Mouse (Mus musculus) liver, embryonic 11.5 days (tissue): Measurements from ENCODE around the gene 6430550D23Rik. TPM values are rescaled to one million over a fixed set of nuclear protein-coding genes. Genes with fewer than 3 reads are reported as not detected.

Experiments used
- ATAC-seq: fragments of 200-750 bp; cut with Nextera tagmentation; replicated peaks from 2 replicates; pipeline ENCODE4 v1.8.0; 2017; ENCODE audit warnings: moderate number of reproducible peaks, mild to moderate bottlenecking, moderate TSS enrichment, moderate library complexity; ENCODE audit not compliant: low FRiP score
- DNase-seq: peaks from one replicate; pipeline ENCODE4 v3.0.0-alpha.2; 2017; ENCODE audit warnings: low spot score
- H3K27ac ChIP-seq: fragments of 300-500 bp; sonication (generic); 2 replicates; pipeline ENCODE4 v1.5.1; 2014; ENCODE audit warnings: mild to moderate bottlenecking, low read depth, low read length, control low read depth
- H3K27me3 ChIP-seq: fragments of 300-500 bp; sonication (generic); replicated peaks from 2 replicates; pipeline ENCODE4 v1.6.1; 2014; ENCODE audit warnings: low read length, mixed read lengths; ENCODE audit not compliant: control insufficient read depth, insufficient read depth
- H3K36me3 ChIP-seq: fragments of 300-500 bp; sonication (generic); 2 replicates; pipeline ENCODE4 v1.6.1; 2014; ENCODE audit warnings: mild to moderate bottlenecking, low read length, moderate library complexity, mixed read lengths; ENCODE audit not compliant: control insufficient read depth, insufficient read depth
- H3K4me1 ChIP-seq: fragments of 300-500 bp; sonication (generic); replicated peaks from 2 replicates; pipeline ENCODE4 v1.6.1; 2014; ENCODE audit warnings: low read length, mixed read lengths; ENCODE audit not compliant: control insufficient read depth, insufficient read depth
- H3K4me2 ChIP-seq: fragments of 300-500 bp; sonication (generic); 2 replicates; pipeline ENCODE4 v1.6.1; 2014; ENCODE audit warnings: mild to moderate bottlenecking, control low read depth, moderate library complexity
- H3K4me3 ChIP-seq: fragments of 300-500 bp; sonication (generic); 2 replicates; pipeline ENCODE4 v1.5.1; 2014; ENCODE audit warnings: low read depth, low read length, control low read depth
- H3K9ac ChIP-seq: fragments of 300-500 bp; sonication (generic); 2 replicates; pipeline ENCODE4 v1.6.1; 2014; ENCODE audit warnings: low read depth, low read length, control low read depth
- H3K9me3 ChIP-seq: fragments of 300-500 bp; sonication (generic); 2 replicates; pipeline ENCODE4 v1.6.1; 2016; ENCODE audit warnings: low read length, inconsistent platforms, mixed read lengths; ENCODE audit not compliant: control insufficient read depth
- WGBS: fragments of 180-500 bp; shearing (Covaris S2); extraction: QIAGEN DNeasy Blood & Tissue Kit; methylation state at CpG from one replicate; pipeline ENCODE4 v1.1.7; 2014; 5-methylcytosine and 5-hydroxymethylcytosine counted together
- polyA plus RNA-seq: library from polyadenylated mRNA; unstranded; fragments of >200 nt; fragmentation: Nextera tagmentation; extraction: Ambion mirVana; gene quantifications from 2 replicates; pipeline ENCODE4 v1.2.1, GENCODE M21; 2014

The 6430550D23Rik gene
- polyA plus RNA-seq, 1 experiment from 2014 or later = 2.8 TPM

- DNase-seq (no peak), ATAC-seq (0 out of 2 replicates have a peak, but pooled peaks have one; percentile 18)
- Histone ChIP-seq H3K27ac (no peak overlapping the region), H3K4me1 (no peaks in the 10 kb centered on the region), H3K27me3 (no peaks in the 10 kb centered on the region), H3K9ac (no peak overlapping the region), H3K4me3 (no peak overlapping the region), H3K36me3 (peaks cover 42% of the 10 kb centered on the region), H3K9me3 (no peaks in the 10 kb centered on the region), H3K4me2 (no peak overlapping the region)
- WGBS = 69% methylated on average over 6 of the region's 6 CpGs
These were observed 34.4 kb downstream of the 6430550D23Rik start for GRCm38 (mm10) chr2:155973348-155973747.

- WGBS = 60% methylated on average over 1 of the region's 1 CpGs
- H3K36me3 ChIP-seq = peaks cover 16% of the 10 kb centered on the region; the same call in 1 of the 2 replicates
- ATAC-seq (no peak), DNase-seq (no peak)
- H3K27ac ChIP-seq = no peak overlapping the region
- H3K9ac ChIP-seq = no peak overlapping the region
- H3K4me3 ChIP-seq = no peak overlapping the region
- H3K9me3 ChIP-seq = no peaks in the 10 kb centered on the region
- no peak overlapping the region for H3K4me2 ChIP-seq
- H3K27me3 ChIP-seq = no peaks in the 10 kb centered on the region
- no peaks in the 10 kb centered on the region for H3K4me1 ChIP-seq
These were observed 44.8 kb downstream of the 6430550D23Rik start for GRCm38 (mm10) chr2:155962991-155963390.

- no peak overlapping the region for H3K27ac ChIP-seq
- H3K9ac ChIP-seq = no peak overlapping the region
- H3K27me3 ChIP-seq = no peaks in the 10 kb centered on the region
- no peak for ATAC-seq
- no peak for DNase-seq
- H3K4me1 ChIP-seq = 0 out of 2 replicates have a peak, but pooled peaks cover 5% of the 10 kb centered on the region
- 84% methylated on average over 10 of the region's 10 CpGs for WGBS
- H3K4me3 ChIP-seq = no peak overlapping the region
- H3K4me2 ChIP-seq = no peak overlapping the region
- peaks cover 12% of the 10 kb centered on the region; the same call in 1 of the 2 replicates for H3K36me3 ChIP-seq
- H3K9me3 ChIP-seq = no peaks in the 10 kb centered on the region
These were observed 45.9 kb downstream of the 6430550D23Rik start for GRCm38 (mm10) chr2:155961862-155962261.

GRCm38 (mm10) chr2:155959981-155960380 is 47.8 kb downstream of the 6430550D23Rik start:
- no peaks in the 10 kb centered on the region for H3K9me3 ChIP-seq
- no peak overlapping the region for H3K27ac ChIP-seq
- 0 out of 2 replicates have a peak, but pooled peaks cover 5% of the 10 kb centered on the region for H3K4me1 ChIP-seq
- no peak overlapping the region for H3K4me2 ChIP-seq
- no peak overlapping the region for H3K9ac ChIP-seq
- H3K36me3 ChIP-seq = peaks cover 9% of the 10 kb centered on the region; the same call in 1 of the 2 replicates
- no peaks in the 10 kb centered on the region for H3K27me3 ChIP-seq
- WGBS = 89% methylated on average over 5 of the region's 5 CpGs
- DNase-seq (no peak), ATAC-seq (no peak)
- no peak overlapping the region for H3K4me3 ChIP-seq

- H3K4me2 ChIP-seq = peak within 1 kb of the TSS; percentile 81
- DNase-seq = peak; percentile 93
- peak within 1 kb of the TSS; percentile 93 for H3K4me3 ChIP-seq
- H3K36me3 ChIP-seq = no peaks in the 10 kb centered on the region
- H3K9me3 ChIP-seq = no peaks in the 10 kb centered on the region
- peak within 1 kb of the TSS; percentile 82 for H3K27ac ChIP-seq
- no peaks in the 10 kb centered on the region; the same call in 1 of the 2 replicates for H3K27me3 ChIP-seq
- WGBS = under 1% methylated on average over 59 of the region's 59 CpGs
- ATAC-seq = peak; percentile 99
- peak within 1 kb of the TSS; percentile 96 for H3K9ac ChIP-seq
- 0 out of 2 replicates have a peak, but pooled peaks cover 5% of the 10 kb centered on the region for H3K4me1 ChIP-seq
These were observed 51.4 kb downstream of the 6430550D23Rik start, which contains the start of gene Cep250 for GRCm38 (mm10) chr2:155956134-155957059. TSS of gene Cep250 (plus strand) at chr2:155956458.

- H3K4me2 ChIP-seq = no peak overlapping the region
- H3K27ac ChIP-seq = no peak overlapping the region
- DNase-seq (no peak), ATAC-seq (no peak)
- no peak overlapping the region for H3K9ac ChIP-seq
- H3K9me3 ChIP-seq = no peaks in the 10 kb centered on the region
- no peak overlapping the region for H3K4me3 ChIP-seq
- no peaks in the 10 kb centered on the region; the same call in 1 of the 2 replicates for H3K27me3 ChIP-seq
- H3K36me3 ChIP-seq = no peaks in the 10 kb centered on the region
- no peaks in the 10 kb centered on the region; the same call in none of the 2 replicates for H3K4me1 ChIP-seq
These were observed 55.8 kb downstream of the 6430550D23Rik start for GRCm38 (mm10) chr2:155952006-155952405.

GRCm38 (mm10) chr2:155949362-155949761 is 58.4 kb downstream of the 6430550D23Rik start:
- H3K27ac ChIP-seq = no peak overlapping the region
- H3K9me3 ChIP-seq = no peaks in the 10 kb centered on the region
- DNase-seq (no peak), ATAC-seq (no peak)
- WGBS = 30% methylated on average over 6 of the region's 6 CpGs
- no peak overlapping the region for H3K9ac ChIP-seq
- no peaks in the 10 kb centered on the region for H3K36me3 ChIP-seq
- H3K4me3 ChIP-seq = no peak overlapping the region
- H3K4me2 ChIP-seq = no peak overlapping the region
- H3K4me1 ChIP-seq = no peaks in the 10 kb centered on the region; the same call in none of the 2 replicates
- no peaks in the 10 kb centered on the region; the same call in 1 of the 2 replicates for H3K27me3 ChIP-seq

GRCm38 (mm10) chr2:155947390-155948002 is 60.3 kb downstream of the 6430550D23Rik start:
- no peak overlapping the region for H3K4me3 ChIP-seq
- H3K9ac ChIP-seq = no peak overlapping the region
- H3K9me3 ChIP-seq = no peaks in the 10 kb centered on the region
- no peak overlapping the region; the same call in 1 of the 2 replicates for H3K4me2 ChIP-seq
- no peak overlapping the region for H3K27ac ChIP-seq
- no peaks in the 10 kb centered on the region for H3K27me3 ChIP-seq
- H3K4me1 ChIP-seq = peaks cover 6% of the 10 kb centered on the region
- DNase-seq (no peak), ATAC-seq (peak; percentile 64)
- WGBS = 54% methylated on average over 5 of the region's 5 CpGs
- no peaks in the 10 kb centered on the region for H3K36me3 ChIP-seq
